Mouse (Mus musculus) granulocyte monocyte progenitor cell, adult 5-6 weeks (primary cell): ENCODE data around the gene Gng2. TPM values are rescaled to one million over a fixed set of nuclear protein-coding genes. Genes with fewer than 3 reads are reported as not detected.
A peak's percentile ranks its signal among the peaks of the same experiment; 100 is the strongest.
"Not testable (repeated sequence)": the region's sequence is repeated elsewhere in the genome, so short reads cannot be mapped to it uniquely, and the experiment has no call there.

Experiments used
- ATAC-seq: replicated peaks from 2 replicates; pipeline ENCODE4 v1.8.0; 2016; ENCODE audit warnings: mild to moderate bottlenecking, moderate TSS enrichment, inconsistent platforms; ENCODE audit not compliant: poor library complexity, severe bottlenecking
- total RNA-seq, 2 experiments: library from RNA; stranded (forward) in 1 of 2; stranded (reverse) in 1 of 2; fragments of 200-712, 200-1000 nt in 1 of 2; fragments of >200 nt in 1 of 2; fragmentation: Nextera tagmentation in 1 of 2; gene quantifications; 2 replicates each; pipeline ENCODE4 v1.2.3; 2014 to 2017

Gene Gng2
- total RNA-seq, 2 experiments from 2014 or later = 36.0 to 52.6 TPM

- ATAC-seq = no peak
Observed at GRCm38 (mm10) chr14:19942732-19943131, 34.7 kb downstream of the Gng2 start.

DNA sequence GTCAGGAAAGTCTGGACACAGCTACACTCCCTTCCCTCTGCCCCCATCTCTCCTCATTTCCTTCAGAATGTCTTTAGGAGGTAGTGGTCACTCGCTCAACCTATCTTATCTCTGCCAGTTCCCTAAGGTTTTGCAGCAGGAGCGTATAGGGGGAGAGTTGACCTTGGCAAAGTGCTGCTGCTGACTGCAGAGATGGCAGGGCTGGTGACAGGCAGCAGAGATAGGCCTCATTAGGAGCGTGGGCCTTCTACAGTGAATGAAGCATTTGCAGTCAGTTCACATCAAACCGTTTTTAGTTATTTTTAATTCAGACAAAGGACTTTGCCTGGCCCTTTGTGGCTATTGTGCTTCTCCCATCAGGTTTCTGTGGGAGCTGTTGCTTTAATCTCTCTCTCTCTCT, 35.1 kb downstream of the Gng2 start:
- no peak for ATAC-seq

- no peak for ATAC-seq
Observed at GRCm38 (mm10) chr14:19940066-19940465, 37.4 kb downstream of the Gng2 start.

GRCm38 (mm10) chr14:19938545-19938944, 38.9 kb downstream of the Gng2 start:
- ATAC-seq = no peak

DNA sequence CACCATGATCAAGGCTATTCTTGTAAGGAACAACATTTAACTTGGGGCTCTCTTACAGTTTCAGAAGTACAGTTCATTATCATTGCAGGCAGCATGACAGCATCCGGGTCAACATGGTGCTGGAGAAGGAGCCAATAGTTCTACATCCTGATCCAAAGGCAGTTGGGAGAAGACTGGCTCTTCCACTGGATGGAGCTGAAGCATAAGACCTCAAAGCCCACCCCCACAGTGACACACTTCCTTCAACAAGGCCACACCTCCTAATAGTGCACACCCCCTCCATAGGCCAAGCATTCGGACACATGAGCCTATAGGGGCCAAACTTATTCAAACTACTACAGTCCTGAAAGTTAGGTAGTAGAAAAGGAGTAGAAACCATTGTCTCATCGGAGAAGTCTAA, 42.3 kb downstream of the Gng2 start:
- no peak for ATAC-seq

DNA sequence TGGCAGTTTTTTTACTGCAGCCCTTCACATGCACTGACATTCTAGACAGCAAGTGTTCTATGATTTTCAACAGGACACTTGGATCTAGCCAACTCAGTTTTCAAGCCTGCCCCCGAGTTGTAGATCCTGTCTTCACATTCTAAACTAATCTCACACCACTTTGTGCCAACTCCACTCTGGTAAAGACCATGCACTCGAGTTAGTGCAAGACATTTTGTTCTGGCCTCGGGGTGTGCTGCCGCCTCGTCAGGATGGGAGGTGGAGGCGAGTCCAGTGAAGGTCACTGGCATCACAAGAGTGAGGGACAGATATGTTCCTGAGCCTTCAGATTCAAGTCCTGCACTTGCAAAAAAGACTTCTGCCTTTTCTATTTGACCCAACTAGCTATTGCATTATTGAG, 44.1 kb downstream of the Gng2 start:
- no peak for ATAC-seq

DNA sequence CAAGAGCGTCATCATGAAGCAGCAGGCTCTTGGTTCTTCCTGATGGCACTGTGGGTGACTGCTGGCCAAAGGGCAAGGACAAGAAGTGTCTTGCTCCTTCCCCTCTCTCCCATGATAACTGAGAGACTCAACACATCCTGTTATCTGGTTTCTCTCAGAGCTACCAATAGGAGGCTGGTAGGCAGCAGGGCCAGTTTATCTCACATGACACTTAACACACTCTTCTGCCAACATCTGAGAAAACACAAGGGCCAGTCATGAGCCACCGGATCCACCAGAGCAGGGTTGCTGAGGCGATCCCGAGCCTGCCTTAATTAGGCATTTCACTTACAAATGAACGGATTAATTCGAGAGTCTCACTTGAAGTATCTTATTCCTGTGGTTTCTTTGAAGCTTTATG, 49.5 kb downstream of the Gng2 start:
- no peak for ATAC-seq

DNA sequence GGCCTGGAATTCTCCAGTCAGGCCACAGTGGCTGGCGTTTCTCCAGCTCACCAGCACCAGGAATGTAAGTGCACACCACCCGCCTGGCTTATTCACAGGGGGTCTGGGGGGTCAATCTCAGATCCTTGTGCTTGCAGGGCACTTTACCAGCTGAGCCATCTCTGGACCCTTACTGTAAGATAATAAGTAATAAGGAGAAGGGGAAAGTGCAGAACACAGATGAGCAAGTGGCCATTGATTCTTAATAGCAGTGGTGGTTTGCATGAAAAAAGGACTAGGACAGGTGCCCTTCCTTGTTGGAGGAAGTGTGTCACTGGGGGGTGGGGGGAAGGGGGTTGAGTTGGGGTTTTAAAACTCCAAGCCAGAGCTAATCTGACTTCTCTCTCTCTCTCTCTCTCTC, 50.3 kb downstream of the Gng2 start:
- ATAC-seq = no peak

GRCm38 (mm10) chr14:19926312-19926711, 51.1 kb downstream of the Gng2 start:
- ATAC-seq = no peak

- no peak for ATAC-seq
Observed at GRCm38 (mm10) chr14:19925157-19925556, 52.3 kb downstream of the Gng2 start.

DNA sequence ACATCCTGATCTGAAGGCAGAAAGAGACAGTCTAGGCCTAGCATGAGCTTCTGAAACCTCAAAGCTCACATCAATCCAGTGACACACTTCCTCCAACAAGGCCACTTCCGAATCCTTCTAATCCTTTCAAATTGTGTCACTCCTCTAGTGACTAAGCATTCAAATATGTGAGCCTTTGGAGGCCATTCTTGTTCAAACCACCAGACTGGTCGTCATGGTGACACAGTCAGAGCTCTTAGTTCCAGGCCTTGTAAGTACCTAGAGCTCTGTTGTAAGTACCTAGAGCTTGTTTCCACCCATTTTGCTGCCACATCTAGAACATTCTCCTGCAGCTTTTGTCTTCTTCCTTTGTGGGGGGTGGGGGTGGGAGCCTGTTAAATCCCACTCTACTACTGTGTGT, 53.3 kb downstream of the Gng2 start:
- ATAC-seq = no peak

DNA sequence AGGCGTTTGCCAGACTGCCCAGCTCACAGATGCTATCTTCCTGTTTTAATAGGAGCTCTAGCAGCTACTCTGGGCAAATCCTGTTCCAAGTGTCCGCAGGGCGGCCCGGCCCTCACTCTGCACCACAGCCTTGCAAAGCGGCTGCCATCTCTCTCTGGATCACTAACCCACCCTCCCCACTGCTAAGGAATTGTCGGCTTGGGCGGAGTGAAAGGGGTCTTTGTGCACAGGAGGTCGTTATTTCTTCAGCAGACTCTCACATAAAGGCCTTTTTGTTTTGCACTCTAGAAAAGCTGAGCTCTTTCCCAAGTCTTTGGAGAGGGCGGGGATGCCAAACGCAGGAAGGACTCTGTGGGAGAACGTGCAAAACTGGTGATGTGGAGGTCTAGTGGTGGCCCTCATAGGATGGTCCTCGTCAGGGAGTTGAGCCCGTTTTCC, 57.2 kb downstream of the Gng2 start:
- ATAC-seq = no peak

GRCm38 (mm10) chr14:19919789-19920188, 57.6 kb downstream of the Gng2 start:
- ATAC-seq = no peak

DNA sequence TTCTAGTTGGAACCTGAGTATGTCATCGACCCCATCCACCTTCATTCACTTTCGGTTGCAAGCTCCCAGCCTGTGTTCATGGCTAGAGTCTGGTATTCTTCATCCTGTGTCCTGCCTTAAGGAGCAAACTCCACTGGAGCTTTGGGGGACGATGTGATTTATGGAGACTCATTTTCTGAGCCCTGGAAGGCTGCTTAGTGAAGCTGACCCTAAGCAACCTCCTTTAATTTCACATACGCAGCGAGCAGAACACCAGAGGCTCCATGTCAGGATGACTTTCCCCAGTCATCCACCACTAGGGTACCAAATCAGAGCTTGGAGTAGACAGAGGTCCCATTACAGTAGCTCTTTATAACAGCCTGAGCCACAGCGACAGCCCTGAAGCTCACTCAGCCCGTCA, 59.9 kb downstream of the Gng2 start:
- no peak for ATAC-seq

DNA sequence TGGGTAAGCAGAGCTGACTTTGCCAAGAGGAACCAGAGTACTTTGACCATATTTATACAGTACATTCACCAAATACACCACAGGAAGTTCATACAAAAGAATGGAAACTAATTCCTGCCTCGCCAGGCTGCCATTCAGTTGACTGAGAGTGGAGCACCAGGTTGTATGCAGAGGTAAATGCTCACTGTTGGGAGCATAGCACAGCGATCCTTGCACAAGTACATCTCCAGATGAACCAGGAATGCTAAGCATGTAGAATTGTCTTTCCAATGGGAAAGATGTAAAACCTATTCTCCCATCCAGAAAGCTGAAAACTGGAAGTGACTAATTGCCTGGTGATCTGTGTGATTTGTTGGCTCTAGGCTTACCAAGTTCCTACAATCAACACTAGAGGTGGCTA, 61.1 kb downstream of the Gng2 start:
- no peak for ATAC-seq

DNA sequence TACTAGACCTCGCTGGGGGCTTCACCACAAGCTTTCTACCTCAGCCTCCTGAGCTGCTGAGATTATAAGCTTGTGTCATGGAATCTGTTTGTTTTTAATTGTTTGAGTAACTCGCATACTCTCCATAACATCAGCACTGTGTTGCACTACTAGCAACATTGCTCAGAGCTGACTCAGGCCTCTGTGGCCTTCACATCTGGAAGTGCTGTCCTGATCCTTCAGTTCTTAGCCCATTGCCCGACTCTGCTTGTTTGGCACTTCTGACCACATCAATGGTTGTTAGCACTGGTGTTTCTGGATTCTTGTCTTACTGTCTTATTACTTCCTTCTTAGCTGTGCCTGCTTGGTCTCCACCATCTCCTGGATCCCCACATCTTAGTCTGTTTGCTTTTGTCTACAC, 64.5 kb downstream of the Gng2 start:
- ATAC-seq = no peak

DNA sequence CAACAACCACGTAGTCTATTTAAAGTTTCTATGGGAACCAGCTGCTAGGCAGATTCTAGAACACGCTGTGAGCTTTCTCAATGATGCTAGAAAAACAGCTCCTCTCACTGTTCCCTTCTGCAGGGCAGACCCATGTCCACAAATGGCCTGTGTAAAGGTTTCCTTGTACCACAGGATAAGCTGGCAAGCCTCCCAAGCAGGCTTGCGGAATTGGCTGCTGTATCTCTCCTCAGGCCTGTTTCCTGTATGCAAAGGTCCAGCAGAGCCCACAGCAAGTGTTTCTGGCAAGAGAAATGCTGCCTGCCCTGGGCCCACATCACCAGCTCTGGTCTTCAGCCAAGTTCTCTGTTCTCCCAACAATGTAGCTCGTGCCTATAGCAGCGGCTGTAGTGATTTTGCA, 71.8 kb downstream of the Gng2 start:
- peak; percentile 65 for ATAC-seq

DNA sequence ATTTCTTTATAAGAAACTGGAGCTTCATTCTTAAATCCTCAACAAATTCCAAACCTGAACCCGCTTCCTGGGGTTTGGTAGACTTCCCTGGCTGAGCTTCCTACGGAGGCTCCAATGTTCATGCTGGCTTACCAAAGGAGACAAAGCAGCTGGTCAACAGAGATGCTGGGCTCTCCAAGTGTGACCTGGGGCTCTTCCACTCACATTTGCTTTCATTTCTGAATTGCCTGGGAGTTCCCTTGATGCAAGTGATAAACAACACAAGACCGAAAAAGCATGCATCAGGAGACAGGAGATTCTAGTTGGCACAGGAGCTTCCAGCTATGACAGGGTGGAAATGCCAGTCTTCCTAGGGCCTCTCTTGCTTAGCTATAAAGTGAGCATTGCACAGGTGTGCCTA, 72.6 kb downstream of the Gng2 start:
- no peak for ATAC-seq

DNA sequence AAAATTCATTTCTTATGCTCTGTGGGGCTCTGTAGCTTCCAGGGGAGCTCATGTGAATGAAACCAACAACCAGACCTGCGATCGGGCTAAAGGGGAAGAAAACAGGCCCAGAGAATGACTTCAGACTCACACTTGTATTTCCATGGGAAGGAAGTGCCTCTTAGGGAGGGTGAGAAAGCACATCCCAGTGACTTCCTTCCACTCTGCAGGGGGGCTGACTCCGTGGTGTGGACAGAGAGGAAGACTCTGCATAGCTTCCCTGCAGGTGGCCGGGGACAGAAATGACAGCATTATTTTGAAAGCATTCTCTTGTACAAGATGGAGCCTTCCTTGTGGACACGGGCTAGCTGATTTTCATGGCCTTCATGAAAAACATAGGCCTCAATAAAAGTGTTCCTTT, 73.4 kb downstream of the Gng2 start:
- peak; percentile 83 for ATAC-seq

DNA sequence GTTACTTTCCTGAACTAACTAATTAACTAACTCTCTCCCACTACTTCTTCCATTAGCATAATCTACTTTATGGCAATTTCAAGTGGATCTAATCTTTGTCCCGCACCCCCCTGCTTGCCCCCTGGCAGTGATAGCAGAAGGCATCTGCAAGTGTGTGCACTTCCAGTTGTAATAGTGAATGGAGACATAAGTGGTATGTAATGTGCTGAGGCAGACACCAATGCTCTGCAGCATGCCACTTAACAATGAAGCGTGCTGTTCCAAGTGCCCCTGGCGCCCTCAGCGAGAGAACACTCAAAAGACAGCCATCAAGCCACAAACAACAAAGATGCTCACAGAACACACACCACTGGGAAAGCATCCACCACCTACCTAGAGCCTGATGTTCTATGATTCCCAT, 76.9 kb downstream of the Gng2 start:
- ATAC-seq = no peak

DNA sequence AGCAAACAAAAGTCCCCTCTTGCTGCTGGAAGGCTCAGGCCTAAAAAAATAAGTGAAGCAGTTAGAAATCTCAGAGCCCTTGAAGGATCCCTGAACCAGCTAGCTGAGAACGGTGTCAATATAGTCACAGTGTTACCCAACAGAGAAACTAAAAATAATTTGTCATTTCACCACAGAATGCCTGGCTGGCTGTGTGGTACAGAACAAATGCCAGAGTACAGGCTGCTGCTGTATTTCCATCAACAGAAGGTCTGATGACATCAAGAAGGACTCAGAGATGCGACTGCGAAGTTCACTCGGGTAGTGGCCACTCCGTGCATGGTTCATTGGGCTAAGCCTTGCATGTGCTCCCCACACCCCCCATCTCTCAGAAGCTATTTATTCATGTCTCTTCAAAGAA, 89.9 kb downstream of the Gng2 start:
- peak; percentile 35; the same call in 1 of the 2 replicates for ATAC-seq

DNA sequence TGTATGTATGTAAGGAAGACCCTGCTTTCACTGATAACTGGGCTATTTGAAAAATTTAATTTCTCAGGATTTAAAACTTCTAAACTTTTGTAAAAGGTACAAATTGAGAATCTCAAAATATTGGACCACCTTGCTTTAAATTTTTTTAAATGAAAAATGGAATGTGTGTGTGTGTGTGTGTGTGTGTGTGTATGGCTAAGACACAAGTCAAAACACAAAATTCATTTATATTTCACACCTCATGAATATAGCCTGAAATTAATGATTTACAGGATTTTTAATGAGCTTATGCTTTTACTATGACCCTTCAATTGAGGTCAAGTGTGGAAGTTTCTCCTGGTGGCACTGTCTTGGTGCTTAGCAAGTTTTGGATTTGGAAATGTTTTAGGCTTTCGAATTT, 93.0 kb downstream of the Gng2 start:
- ATAC-seq = not testable (repeated sequence)

GRCm38 (mm10) chr14:19874201-19874807, 103.1 kb downstream of the Gng2 start:
- ATAC-seq = no peak
